Mouse (Mus musculus): ENCODE results near the gene Axdnd1.
"Not testable (repeated sequence)": the region's sequence is repeated elsewhere in the genome, so short reads cannot be mapped to it uniquely, and the experiment has no call there.

The Axdnd1 gene

DNA sequence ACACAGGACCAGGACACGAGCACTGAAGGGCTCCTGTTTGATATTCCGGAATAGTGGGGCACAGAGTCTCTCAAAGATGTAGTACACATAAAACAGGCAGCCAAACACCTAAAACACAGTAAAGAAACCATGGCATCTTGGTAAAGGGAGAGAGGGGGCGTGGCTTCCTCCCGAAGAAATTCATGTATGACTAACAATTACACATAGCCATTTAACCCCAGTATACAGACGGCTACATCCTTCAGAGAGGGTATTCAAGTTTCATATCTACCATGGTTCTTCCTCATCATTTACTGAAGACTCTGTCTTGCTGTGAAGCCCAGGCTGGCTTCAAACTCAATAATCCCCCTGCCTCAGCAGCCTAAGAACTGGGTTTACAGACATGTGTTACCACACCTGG is 16.8 kb upstream of the Axdnd1 start:
- DNase-seq (ENCODE audit: extremely low read depth, low read depth, low spot score), result no peak

- DNase-seq (ENCODE audit: extremely low read depth, low read depth, low spot score), result no peak
Observed at GRCm38 (mm10) chr1:156437016-156437708, 16.2 kb upstream of the Axdnd1 start.

GRCm38 (mm10) chr1:156433497-156433896 is 12.5 kb upstream of the Axdnd1 start:
- DNase-seq (ENCODE audit: extremely low read depth, low read depth, low spot score), result no peak

DNA sequence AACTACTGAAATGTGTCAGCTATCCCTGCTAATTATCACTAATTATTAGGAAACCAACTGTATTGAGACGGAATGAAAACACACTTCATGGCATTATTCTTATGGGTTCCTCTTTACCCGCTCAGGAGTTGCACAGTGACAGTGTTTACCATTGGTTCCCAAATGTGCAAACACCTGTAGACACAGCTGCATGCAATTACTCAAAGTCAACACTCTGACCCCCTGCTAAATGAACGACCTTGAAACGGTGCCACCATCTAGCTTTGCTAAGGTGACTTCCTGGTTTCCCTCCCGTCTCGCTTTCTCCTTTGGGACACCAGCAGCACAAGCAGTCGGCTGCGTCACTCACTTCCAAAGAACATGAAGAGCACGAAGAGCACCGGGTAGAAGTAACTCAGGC is 11.5 kb upstream of the Axdnd1 start:
- DNase-seq (ENCODE audit: extremely low read depth, low read depth, low spot score), result no peak

GRCm38 (mm10) chr1:156428434-156428833 is 7.5 kb upstream of the Axdnd1 start:
- no peak for DNase-seq (ENCODE audit: extremely low read depth, low read depth, low spot score)

GRCm38 (mm10) chr1:156425746-156426145 is 4.8 kb upstream of the Axdnd1 start:
- no peak for DNase-seq (ENCODE audit: extremely low read depth, low read depth, low spot score)

- no peak for DNase-seq (ENCODE audit: extremely low read depth, low read depth, low spot score)
Observed at GRCm38 (mm10) chr1:156424054-156424453, 3.1 kb upstream of the Axdnd1 start.

- no peak for DNase-seq (ENCODE audit: extremely low read depth, low read depth, low spot score)
Observed at GRCm38 (mm10) chr1:156423493-156423892, 2.5 kb upstream of the Axdnd1 start.

DNA sequence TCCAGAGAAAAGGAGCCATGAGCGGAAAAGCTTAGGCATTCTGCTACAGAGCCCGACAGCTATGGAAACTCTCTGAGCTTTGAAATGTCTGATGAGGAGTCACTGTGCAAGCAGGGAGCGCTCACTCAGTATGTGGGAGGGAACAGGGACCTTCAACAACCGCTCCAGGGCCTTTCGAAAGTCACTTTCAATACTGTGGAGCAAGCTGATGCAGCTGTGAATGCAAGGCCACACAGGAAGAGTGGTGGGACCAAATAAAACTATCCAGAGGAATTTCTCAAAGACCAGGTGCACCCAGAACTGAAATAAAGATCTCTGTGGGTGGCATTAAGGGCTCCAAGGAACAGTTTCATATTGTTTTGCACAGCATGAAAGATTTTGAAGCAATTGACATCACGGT is 1.9 kb upstream of the Axdnd1 start:
- DNase-seq (ENCODE audit: extremely low read depth, low read depth, low spot score), result no peak

- DNase-seq (ENCODE audit: extremely low read depth, low read depth, low spot score), result no peak
Observed at GRCm38 (mm10) chr1:156418170-156418569, 2.8 kb downstream of the Axdnd1 start.

DNA sequence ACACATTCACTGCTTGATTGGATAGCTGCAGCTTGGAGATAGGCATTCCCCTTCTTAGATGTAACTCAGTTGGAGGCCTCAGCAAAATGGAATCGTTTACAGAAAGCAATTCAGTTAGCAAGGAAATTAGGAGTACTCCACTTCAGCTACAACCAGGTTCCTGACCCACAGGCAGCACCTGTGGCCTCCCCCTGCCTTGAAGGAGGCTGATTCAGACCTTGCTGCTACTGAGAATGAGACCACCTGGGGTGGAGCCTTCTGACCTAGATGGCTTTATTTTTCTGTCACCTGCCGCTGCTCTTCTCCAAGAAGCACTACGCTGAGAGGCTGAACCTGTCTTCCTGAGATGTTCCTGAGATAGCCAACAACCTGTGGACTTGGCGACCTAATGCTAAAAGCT is 12.4 kb downstream of the Axdnd1 start:
- DNase-seq (ENCODE audit: extremely low read depth, low read depth, low spot score), result no peak

GRCm38 (mm10) chr1:156408004-156408403 is 13.0 kb downstream of the Axdnd1 start:
- DNase-seq (ENCODE audit: extremely low read depth, low read depth, low spot score), result no peak

GRCm38 (mm10) chr1:156403251-156403650 is 17.7 kb downstream of the Axdnd1 start:
- DNase-seq (ENCODE audit: extremely low read depth, low read depth, low spot score), result no peak

GRCm38 (mm10) chr1:156402491-156402890 is 18.5 kb downstream of the Axdnd1 start:
- DNase-seq (ENCODE audit: extremely low read depth, low read depth, low spot score), result no peak

GRCm38 (mm10) chr1:156400159-156400558 is 20.8 kb downstream of the Axdnd1 start:
- not testable (repeated sequence) for DNase-seq (ENCODE audit: extremely low read depth, low read depth, low spot score)

GRCm38 (mm10) chr1:156393148-156393547 is 27.8 kb downstream of the Axdnd1 start:
- DNase-seq (ENCODE audit: extremely low read depth, low read depth, low spot score), result no peak

DNA sequence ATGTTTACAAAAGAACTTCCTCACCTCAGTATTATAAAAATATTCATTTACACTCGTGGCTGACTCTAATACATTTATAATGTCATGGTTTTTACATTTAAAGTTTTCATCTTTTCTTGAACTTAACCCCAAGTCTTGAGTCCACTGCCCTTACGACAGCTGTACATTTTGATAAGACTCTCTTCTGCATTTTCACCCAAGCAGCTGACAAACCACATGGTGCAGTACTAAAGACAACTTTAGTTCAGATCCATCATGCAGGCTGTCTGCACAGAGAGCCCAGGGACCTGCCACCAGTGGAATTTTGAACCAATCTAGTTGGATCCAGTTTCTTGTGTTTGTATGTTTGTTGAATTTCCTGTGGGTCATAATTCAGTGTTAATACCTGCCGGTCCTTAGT is 34.1 kb downstream of the Axdnd1 start:
- DNase-seq (ENCODE audit: extremely low read depth, low read depth, low spot score), result no peak

- no peak for DNase-seq (ENCODE audit: extremely low read depth, low read depth, low spot score)
Observed at GRCm38 (mm10) chr1:156386232-156386631, 34.7 kb downstream of the Axdnd1 start.

- no peak for DNase-seq (ENCODE audit: extremely low read depth, low read depth, low spot score)
Observed at GRCm38 (mm10) chr1:156381217-156381616, 39.7 kb downstream of the Axdnd1 start.

- DNase-seq (ENCODE audit: extremely low read depth, low read depth, low spot score), result no peak
Observed at GRCm38 (mm10) chr1:156365740-156366139, 55.2 kb downstream of the Axdnd1 start, which contains the start of gene Gm2000. Gene Gm2000, plus strand, starts transcription at chr1:156366040.

- no peak for DNase-seq (ENCODE audit: extremely low read depth, low read depth, low spot score)
Observed at GRCm38 (mm10) chr1:156352466-156352865, 68.5 kb downstream of the Axdnd1 start.

DNA sequence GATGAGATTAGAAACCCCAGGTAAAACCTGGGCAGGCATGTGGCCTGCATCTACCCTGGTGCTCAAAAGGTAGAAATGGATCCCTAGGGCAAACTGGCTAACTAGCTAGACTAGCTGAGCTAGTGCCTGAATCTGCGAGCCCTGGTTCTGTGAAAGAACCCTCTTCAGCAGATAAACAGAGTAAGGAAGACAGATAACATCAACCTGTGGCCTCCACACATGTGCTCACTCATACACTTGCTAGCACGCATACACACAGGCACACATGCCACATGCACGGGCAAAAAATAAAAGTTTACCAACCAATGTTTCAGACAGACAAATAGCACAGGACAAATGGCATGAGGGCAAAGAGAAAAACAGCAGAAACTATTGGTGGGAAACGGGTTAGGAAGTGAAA is 70.5 kb downstream of the Axdnd1 start:
- no peak for DNase-seq (ENCODE audit: extremely low read depth, low read depth, low spot score)

DNA sequence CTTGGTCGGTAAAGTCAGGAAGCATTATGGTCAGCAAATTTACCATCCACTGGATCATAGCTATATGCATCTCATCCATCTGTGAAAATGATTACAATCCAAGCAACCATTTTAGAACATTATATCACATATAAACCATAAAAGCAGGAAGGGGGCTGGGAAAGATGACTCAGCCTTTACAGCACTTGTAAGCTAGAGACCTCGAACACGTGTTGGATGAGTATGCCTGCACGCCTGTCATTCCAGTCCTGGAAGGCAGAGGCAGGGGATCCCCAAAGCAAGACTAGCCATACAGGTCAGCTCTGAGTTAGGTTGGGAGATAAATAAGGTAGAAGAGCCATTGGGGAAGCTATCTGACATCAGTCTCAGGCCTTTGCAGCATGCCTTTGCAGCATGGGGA is 71.9 kb downstream of the Axdnd1 start:
- DNase-seq (ENCODE audit: extremely low read depth, low read depth, low spot score), result no peak
